Mouse (Mus musculus) forelimb bud, embryonic 11.5 days (tissue): ENCODE measurements around the gene Tec.

Experiments
- DNase-seq: peaks from one replicate; pipeline ENCODE4 v3.0.0-alpha.2; 2012; ENCODE audit warnings: low read depth, low spot score

Gene Tec

GRCm38 (mm10) chr5:72784719-72785118, 83.6 kb downstream of the Tec start:
- DNase-seq = no peak

- no peak for DNase-seq
Observed at GRCm38 (mm10) chr5:72783957-72784356, 84.3 kb downstream of the Tec start.

DNA sequence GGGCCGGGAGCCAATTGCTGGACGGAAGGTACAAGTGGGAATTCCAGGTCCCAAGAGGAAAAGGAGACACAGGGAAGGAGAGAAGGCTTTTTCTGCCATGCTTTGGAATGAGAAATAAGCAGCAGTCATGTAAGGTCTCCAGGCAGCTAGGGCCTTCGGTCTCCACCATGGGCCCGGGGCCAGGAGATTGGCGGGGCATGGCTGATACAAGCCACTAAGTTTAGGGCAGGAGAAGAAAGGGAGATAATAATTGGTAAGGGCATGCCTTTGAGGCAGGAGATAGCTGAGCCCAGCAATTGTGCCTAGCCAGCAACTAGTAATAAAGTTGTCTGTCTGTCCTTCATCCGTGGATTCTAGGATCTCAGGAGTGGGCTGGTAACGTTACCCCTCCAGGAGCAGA, 85.2 kb downstream of the Tec start:
- no peak for DNase-seq

GRCm38 (mm10) chr5:72781776-72782175, 86.5 kb downstream of the Tec start:
- no peak for DNase-seq

GRCm38 (mm10) chr5:72776595-72776994, 91.7 kb downstream of the Tec start:
- no peak for DNase-seq

DNA sequence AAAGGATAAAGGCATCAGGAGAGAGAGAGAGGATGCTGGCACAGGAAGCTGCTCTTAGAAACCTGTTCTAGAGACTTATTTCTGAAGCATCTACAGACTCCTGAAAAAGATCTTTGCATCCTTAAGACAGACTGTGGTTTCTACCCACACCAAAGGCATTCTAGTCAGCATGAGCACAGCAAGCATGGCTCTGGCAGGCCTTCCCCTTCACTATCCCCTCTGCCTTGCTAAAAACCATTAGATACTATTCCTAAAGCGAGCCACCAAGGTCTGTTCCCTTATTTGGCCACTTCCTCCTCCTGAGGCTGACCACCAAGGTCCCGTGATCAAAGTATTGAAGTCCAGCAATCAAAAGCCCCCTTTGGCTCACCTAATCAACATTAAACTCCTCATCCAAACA, 92.2 kb downstream of the Tec start:
- DNase-seq = no peak

DNA sequence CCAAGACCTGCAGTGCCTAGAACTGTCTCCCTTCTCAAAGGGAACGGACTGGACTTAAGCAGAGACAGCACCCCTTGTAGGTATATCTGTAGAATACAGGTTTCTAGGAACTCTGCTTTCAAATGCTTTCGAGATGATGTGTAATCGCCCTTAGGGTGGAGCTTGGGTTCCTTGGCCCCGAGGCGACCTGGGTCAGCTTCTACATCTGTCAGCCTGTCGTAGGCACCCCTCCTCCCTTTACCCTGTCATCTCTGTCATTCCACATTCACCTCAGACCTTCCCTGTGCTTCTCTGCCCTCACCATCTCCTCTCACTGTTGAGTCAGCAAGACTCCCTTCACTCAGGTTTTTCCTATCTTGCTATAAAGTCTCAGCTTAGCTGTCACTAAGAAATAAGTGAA, 98.4 kb downstream of the Tec start:
- no peak for DNase-seq

GRCm38 (mm10) chr5:72763546-72763945, 104.7 kb downstream of the Tec start:
- no peak for DNase-seq

GRCm38 (mm10) chr5:72763025-72763424, 105.3 kb downstream of the Tec start:
- DNase-seq = no peak

DNA sequence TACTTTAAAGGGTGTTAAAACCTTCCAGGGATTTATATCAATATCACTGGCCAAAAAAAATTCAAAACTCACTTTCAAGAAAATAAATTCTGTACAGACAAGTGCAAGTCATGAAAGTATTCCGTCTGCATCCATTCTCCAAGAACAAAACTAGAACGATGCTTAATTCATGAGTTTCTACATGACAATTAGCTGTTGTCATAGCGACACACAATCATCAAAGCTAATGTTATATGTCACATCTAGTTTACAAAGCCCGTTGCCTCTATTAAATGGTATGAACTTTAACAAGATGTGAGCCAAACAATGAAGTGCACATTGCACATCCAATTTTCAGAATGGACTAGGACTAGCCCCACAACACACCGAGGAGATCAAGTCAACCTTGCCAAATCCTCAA, 106.5 kb downstream of the Tec start:
- DNase-seq = no peak

- no peak for DNase-seq
Observed at GRCm38 (mm10) chr5:72761237-72761636, 107.0 kb downstream of the Tec start.

- DNase-seq = no peak
Observed at GRCm38 (mm10) chr5:72758925-72759924, 109.1 kb downstream of the Tec start.

DNA sequence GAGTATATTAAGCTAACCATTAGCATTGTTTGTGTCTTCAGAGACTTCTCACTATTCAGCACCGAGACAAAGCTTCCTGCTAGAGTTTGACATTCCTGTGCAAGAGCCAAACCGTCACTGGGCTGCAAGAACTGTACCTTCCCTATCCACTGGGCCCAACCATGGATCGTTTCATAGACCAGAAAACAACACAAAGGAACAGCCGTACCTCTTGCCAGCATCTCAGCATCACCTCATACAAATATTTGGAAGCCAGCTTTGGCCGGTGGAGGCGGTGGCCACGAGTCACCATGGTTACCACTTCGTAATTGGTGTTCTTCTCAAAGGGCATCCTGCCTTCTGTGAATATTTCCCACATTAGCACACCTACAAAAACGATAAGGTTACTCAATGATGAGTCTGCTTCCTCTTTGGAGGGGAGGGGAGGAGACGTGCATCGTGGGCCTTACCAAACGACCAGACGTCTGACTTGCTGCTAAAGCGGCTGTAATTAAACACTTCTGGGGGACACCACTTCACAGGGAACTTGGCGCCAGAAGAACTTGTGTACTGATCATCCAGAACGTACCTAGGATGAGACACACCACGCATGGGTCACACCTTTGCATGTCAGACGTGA, 111.0 kb downstream of the Tec start:
- no peak for DNase-seq

DNA sequence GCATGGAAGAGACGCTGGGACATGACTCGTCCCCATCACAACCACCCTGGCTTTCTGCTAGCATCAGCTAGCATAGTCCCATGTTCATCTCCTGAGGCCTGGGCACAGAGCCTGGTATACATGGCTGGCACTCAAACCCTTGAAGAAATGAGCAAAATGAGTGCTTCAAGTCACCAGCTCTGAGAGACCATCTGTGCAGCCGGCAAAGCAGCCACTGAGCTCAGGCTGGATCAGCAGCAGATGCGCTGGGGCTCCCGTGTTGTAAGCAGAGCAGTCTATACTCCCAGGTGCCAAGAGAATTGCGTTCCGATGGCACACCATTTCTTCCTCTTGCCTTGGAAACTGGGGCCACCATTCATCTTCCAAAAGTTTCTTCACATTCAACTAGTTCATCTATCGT, 112.3 kb downstream of the Tec start:
- no peak for DNase-seq

DNA sequence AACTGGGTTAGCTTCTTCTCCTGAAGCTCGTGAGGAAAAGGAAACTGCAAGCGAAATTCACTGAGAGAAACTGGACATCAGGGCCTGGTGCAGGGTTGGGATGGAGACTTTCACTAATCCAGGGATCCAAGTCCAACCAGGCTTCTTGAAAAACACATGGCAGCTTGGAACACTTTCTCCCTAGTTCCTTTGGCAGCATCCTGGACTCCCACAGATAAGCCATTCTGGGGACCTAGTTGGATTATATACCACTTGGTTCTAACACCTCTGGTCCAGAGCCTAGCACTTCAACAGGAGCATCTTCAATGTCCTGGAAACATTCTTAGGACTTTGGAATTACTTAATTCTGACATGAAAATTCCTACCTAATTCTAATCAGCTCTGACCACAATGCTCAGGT, 113.2 kb downstream of the Tec start:
- DNase-seq = no peak

GRCm38 (mm10) chr5:72752585-72752984, 115.7 kb downstream of the Tec start, which contains the start of gene Txk:
Txk (minus strand) TSS chr5:72752777.
- no peak for DNase-seq

- DNase-seq = no peak
Observed at GRCm38 (mm10) chr5:72751056-72751758, 117.1 kb downstream of the Tec start.

DNA sequence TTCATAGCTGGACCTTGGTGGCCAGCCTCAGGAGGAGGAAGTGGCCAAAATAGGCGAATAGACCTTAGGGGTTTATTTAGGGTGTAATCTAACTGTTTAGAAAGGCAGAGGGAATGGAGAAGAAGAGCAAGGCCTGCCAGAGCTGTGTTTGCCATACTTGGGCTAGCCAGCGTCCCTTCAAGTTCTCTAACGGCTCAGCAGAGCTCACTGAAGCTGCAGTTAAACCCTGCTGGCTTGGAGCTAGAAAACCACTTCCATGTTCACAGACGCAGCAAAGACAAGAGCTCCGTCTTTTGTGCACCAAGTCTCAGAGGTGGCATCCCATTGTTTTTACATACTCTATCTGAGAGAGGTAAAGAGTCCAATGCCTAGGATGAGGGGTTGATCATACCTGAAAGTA, 118.1 kb downstream of the Tec start:
- no peak for DNase-seq

DNA sequence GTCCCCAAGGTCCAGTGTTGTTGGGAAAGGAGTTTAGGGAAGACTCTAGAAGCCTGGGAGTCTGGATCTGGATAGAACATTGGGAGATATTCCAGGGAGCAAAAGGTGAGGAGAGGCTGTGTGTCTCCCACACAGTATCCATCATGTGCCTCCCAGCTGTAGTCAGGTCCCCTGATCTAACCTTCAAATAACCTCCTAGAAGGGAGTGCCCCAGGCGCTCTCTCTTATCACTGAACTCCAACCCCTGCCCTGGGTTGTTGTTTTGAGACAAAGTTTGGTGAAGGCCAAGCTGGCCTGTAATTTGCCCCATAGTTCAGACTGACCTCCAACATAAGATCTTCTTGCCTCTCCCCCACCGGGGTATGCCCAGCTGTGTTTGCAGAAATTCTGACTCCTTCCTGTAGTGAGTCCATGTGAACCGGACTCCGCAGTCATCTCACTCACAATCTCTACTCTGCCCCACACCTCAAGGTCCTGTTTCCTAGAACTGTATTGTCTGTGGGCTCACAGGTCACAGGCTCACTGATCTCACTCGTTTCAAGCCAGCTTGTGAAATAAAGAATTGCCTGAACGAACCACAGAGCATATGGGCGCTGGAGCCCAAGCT, 119.5 kb downstream of the Tec start:
- no peak for DNase-seq

DNA sequence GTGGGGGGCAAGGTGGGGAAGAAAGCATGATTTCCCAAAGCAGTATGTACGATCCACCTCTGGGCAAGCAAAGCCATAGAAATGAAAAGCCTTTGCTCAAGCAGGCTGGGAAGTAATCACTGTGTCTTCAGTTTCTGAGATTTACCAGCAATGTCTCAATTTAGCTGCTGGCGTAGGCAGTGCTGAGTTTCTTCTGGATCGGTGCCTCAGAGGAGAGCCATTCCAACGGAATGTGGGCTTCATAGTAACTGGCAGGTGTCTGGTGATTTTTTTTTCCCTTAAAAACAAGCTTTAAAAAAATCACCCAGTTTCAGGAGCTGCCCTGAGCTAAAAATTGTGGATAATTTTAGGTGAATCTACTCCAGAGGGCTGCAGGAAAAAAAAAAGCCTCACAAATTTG, 120.9 kb downstream of the Tec start:
- no peak for DNase-seq

GRCm38 (mm10) chr5:72746461-72746860, 121.8 kb downstream of the Tec start:
- no peak for DNase-seq

- no peak for DNase-seq
Observed at GRCm38 (mm10) chr5:72743103-72743502, 125.2 kb downstream of the Tec start.
